Mouse (Mus musculus) layer of hippocampus, adult 18-20 months (tissue): ENCODE measurements around the gene Dhh. TPM values are rescaled to one million over a fixed set of nuclear protein-coding genes. Genes with fewer than 3 reads are reported as not detected.

ENCODE experiments used
- DNase-seq, 2 experiments: peaks; one replicate each; pipeline ENCODE4 v3.0.0; 2022; ENCODE audit warnings: low spot score in 2 of 2
- total RNA-seq, 2 experiments: library from RNA; stranded (reverse); gene quantifications; 2 replicates each; pipeline ENCODE4 v1.2.3; 2021

The Dhh gene
- total RNA-seq, 2 experiments from 2014 or later = 0.08 to 0.15 TPM

GRCm38 (mm10) chr15:98917091-98917490 is 18.8 kb upstream of the Dhh start:
- DNase-seq = peak in 1 of 2 experiments; percentile 30

GRCm38 (mm10) chr15:98916016-98916415 is 17.7 kb upstream of the Dhh start:
- no peak for DNase-seq

GRCm38 (mm10) chr15:98914903-98915302 is 16.6 kb upstream of the Dhh start:
- DNase-seq = no peak

GRCm38 (mm10) chr15:98904692-98905091 is 6.4 kb upstream of the Dhh start:
- no peak for DNase-seq

- no peak for DNase-seq
These were observed 4.3 kb upstream of the Dhh start for GRCm38 (mm10) chr15:98902600-98902999.

GRCm38 (mm10) chr15:98901530-98901929 is 3.2 kb upstream of the Dhh start:
- no peak for DNase-seq

- no peak for DNase-seq
These were observed 845 bp downstream of the Dhh start for GRCm38 (mm10) chr15:98897495-98897894.

GRCm38 (mm10) chr15:98895635-98896589 is 2.4 kb downstream of the Dhh start:
- no peak for DNase-seq

- no peak for DNase-seq
These were observed 3.4 kb downstream of the Dhh start for GRCm38 (mm10) chr15:98894746-98895634.

GRCm38 (mm10) chr15:98893940-98894745 is 4.2 kb downstream of the Dhh start, which contains the start of gene Rhebl1:
Gene Rhebl1 (minus strand): TSS chr15:98894540.
- peak in 1 of 2 experiments; percentile 37 for DNase-seq

- no peak for DNase-seq
These were observed 5.3 kb downstream of the Dhh start for GRCm38 (mm10) chr15:98893036-98893435.

GRCm38 (mm10) chr15:98891907-98892606 is 6.3 kb downstream of the Dhh start:
- DNase-seq = peak; percentile 48 to 82

GRCm38 (mm10) chr15:98891198-98891742 is 7.1 kb downstream of the Dhh start:
- no peak for DNase-seq

- no peak for DNase-seq
These were observed 10.8 kb downstream of the Dhh start for GRCm38 (mm10) chr15:98887526-98887925.

GRCm38 (mm10) chr15:98886667-98887387 is 11.5 kb downstream of the Dhh start:
- no peak for DNase-seq

GRCm38 (mm10) chr15:98884106-98884505 is 14.2 kb downstream of the Dhh start:
- DNase-seq = no peak

- no peak for DNase-seq
These were observed 14.7 kb downstream of the Dhh start for GRCm38 (mm10) chr15:98883661-98884060.

GRCm38 (mm10) chr15:98881656-98882008 is 16.7 kb downstream of the Dhh start:
- DNase-seq = no peak

GRCm38 (mm10) chr15:98880978-98881655 is 17.2 kb downstream of the Dhh start:
- peak; percentile 85 to 94 for DNase-seq
